8 mouse cellular contexts compared by ENCODE assay signal in the genomic region with DNA sequence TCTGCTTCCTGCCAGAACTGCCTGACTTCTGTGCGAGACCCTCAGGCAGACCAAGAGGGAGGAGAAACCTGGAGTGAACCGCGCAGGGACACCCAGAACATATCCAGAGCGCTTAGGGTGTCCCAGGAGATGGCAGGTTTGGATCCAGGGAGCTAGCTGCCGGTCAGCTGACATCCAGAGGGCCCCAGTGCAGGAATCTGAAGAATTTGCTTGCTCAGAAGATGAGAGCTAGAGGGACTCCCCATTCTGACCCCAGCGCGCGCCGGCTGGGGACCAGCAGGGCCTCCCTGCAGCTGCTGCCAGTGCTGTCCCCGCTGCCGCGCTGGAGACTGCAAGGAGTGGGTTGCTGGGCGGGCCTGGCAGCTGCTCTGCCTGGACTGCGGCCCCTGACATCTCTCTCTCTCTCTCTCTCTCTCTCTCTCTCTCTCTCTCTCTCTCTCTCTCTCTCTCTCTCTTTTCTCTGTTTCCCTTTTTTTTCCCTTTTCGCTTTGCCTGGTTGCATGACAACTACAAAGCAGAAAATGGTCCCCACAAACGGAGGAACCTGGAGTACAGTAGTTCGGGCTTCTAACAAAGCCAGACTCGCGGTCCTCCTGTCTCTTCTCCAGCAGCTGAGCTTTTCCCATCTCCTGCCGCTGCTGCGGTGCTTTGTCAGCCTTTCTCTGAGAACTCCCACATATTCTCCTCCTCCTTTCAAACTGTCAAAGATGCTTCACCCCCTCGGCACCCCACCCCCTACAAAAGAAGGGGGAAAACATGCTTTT.
A peak's percentile ranks its signal among the peaks of the same experiment; 100 is the strongest.
DNase-seq lines count a peak whose midpoint lies in the region; ATAC-seq lines count a peak whose summit lies in the region.

No protein-coding gene starts in this region.

- no peak overlapping the region for H3K27ac ChIP-seq in intestine, embryonic 16.5 days (ENCODE audit: low read length)
- peak overlapping the region; percentile 87 for H3K27ac ChIP-seq in midbrain, embryonic 10.5 days (replicated peaks)
- no peak overlapping the region; the same call in 1 of the 2 replicates for H3K27ac ChIP-seq in stomach, embryonic 14.5 days (ENCODE audit: low read length)

- H3K9me3 ChIP-seq in intestine, embryonic 16.5 days (ENCODE audit: control insufficient read depth, low read length): no peaks in the 10 kb centered on the region
- H3K9me3 ChIP-seq in midbrain, embryonic 10.5 days (replicated peaks): no peaks in the 10 kb centered on the region
- no peaks in the 10 kb centered on the region for H3K9me3 ChIP-seq in stomach, embryonic 14.5 days (ENCODE audit: control insufficient read depth, low read depth, low read length)

- 0 out of 2 replicates have a peak, but pooled peaks cover 6% of the 10 kb centered on the region for H3K4me1 ChIP-seq in intestine, embryonic 16.5 days (ENCODE audit: control insufficient read depth, insufficient read depth, low read length)
- H3K4me1 ChIP-seq in midbrain, embryonic 10.5 days: peaks cover 22% of the 10 kb centered on the region
- no peaks in the 10 kb centered on the region for H3K4me1 ChIP-seq in stomach, embryonic 14.5 days (ENCODE audit: control insufficient read depth, insufficient read depth, low read length)

- no peaks in the 10 kb centered on the region for H3K27me3 ChIP-seq in intestine, embryonic 16.5 days (replicated peaks; ENCODE audit: control insufficient read depth, insufficient read depth, low read length)
- no peaks in the 10 kb centered on the region for H3K27me3 ChIP-seq in midbrain, embryonic 10.5 days (ENCODE audit: low read depth, poor library complexity, severe bottlenecking)
- no peaks in the 10 kb centered on the region for H3K27me3 ChIP-seq in stomach, embryonic 14.5 days (ENCODE audit: control insufficient read depth, insufficient read depth, low read length)

- DNase-seq in Muller cell, postnatal 12 days (ENCODE audit: inconsistent ontology term): peak; percentile 87
- peak; percentile 49 for DNase-seq in cerebellum, postnatal 14 days
- DNase-seq in gastrocnemius, postnatal 14 days: peak; percentile 51
- DNase-seq in left cerebral cortex, postnatal 36 days (ENCODE audit: low spot score in 2 of 2): peak; percentile 16 to 35
- DNase-seq in midbrain, embryonic 10.5 days (ENCODE audit: low spot score): peak; percentile 85
- DNase-seq in adipocyte (ENCODE audit: low spot score): no peak

- ATAC-seq in intestine, embryonic 16.5 days: peak; percentile 99
- peak; percentile 90; the same call in 1 of the 2 replicates for ATAC-seq in stomach, embryonic 14.5 days (ENCODE audit: insufficient number of reproducible peaks, insufficient read depth, low FRiP score, low read depth)

- intact Hi-C loops in gastrocnemius, postnatal 14 days (cut with DNase I; ENCODE audit: low total_unique reads): no loop called here
- intact Hi-C loops in left cerebral cortex, postnatal 36 days (cut with DNase I): loop anchor here (10.0 kb wide), 2 partner anchors 392 to 832 kb away; a partner anchor contains a TSS

- H3K36me3 ChIP-seq in intestine, embryonic 16.5 days (ENCODE audit: control insufficient read depth, insufficient read depth, low read length): no peaks in the 10 kb centered on the region
- no peaks in the 10 kb centered on the region for H3K36me3 ChIP-seq in midbrain, embryonic 10.5 days
- no peaks in the 10 kb centered on the region for H3K36me3 ChIP-seq in stomach, embryonic 14.5 days (ENCODE audit: control insufficient read depth, insufficient read depth, low read length)

- under 1% methylated on average over 22 of the region's 22 CpGs for WGBS in intestine, embryonic 16.5 days
- WGBS in midbrain, embryonic 10.5 days: 2% methylated on average over 22 of the region's 22 CpGs
- 2% methylated on average over 22 of the region's 22 CpGs for WGBS in stomach, embryonic 14.5 days

- peak overlapping the region; percentile 34 for H3K4me3 ChIP-seq in intestine, embryonic 16.5 days (ENCODE audit: low read length)
- peak overlapping the region; percentile 53 for H3K4me3 ChIP-seq in midbrain, embryonic 10.5 days
- peak overlapping the region; percentile 28 for H3K4me3 ChIP-seq in stomach, embryonic 14.5 days (ENCODE audit: low read depth, low read length)

- peak overlapping the region; percentile 56 for H3K4me2 ChIP-seq in intestine, embryonic 16.5 days (ENCODE audit: low read depth, low read length)
- H3K4me2 ChIP-seq in stomach, embryonic 14.5 days (replicated peaks; ENCODE audit: low read depth, low read length): peak overlapping the region; percentile 53

- H3K9ac ChIP-seq in intestine, embryonic 16.5 days (ENCODE audit: low read depth, low read length): peak overlapping the region; percentile 49
- H3K9ac ChIP-seq in stomach, embryonic 14.5 days (replicated peaks; ENCODE audit: low read depth, low read length): 0 out of 2 replicates have a peak overlapping the region, but pooled peaks have one; percentile 11
